Mouse (Mus musculus): ENCODE data around the gene Vac14. TPM values are rescaled to one million over a fixed set of nuclear protein-coding genes. Genes with fewer than 3 reads are reported as not detected.

The Vac14 gene
- total RNA-seq, 2 experiments from 2014 or later, result 12.5 to 15.4 TPM

- intact Hi-C loops (cut with DNase I; ENCODE audit: low total_unique reads), result loop anchor here (2.0 kb wide), 1 partner anchor 78 kb away; no protein-coding TSS in a partner anchor
- DNase-seq, result no peak
Measured at GRCm38 (mm10) chr8:110725084-110725838, 106.9 kb downstream of the Vac14 start.

GRCm38 (mm10) chr8:110726893-110727292, 108.5 kb downstream of the Vac14 start:
- DNase-seq, result peak; percentile 71
- intact Hi-C loops (cut with DNase I; ENCODE audit: low total_unique reads), result no loop called here

DNA sequence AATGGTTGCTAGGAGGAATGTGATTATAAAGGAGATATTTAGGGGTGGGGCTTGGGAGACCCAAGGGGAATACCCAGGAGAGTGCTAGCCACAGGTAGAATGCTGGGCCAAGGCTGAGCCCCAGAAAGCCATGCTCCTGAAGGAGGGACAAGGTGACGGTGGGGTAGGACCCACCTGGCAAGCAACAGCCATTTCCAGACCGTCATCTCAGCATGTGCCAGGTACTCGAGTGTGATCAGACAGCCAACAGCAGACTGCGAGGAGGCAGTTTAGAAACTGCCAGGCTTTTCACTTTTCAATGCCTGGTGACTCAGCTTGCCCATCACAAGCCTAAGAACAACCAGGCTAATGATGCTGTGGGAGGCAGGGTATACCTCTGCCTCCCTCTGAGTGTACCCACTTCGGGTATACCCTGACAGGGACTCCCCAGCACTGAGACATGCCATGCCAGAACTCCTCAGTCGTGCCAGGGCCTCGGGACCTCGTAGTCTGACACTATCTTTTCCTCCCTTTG, 113.0 kb downstream of the Vac14 start:
- DNase-seq, result no peak
- intact Hi-C loops (cut with DNase I; ENCODE audit: low total_unique reads), result no loop called here

- intact Hi-C loops (cut with DNase I; ENCODE audit: low total_unique reads), result no loop called here
- DNase-seq, result no peak
Measured at GRCm38 (mm10) chr8:110733036-110733435, 114.7 kb downstream of the Vac14 start.

GRCm38 (mm10) chr8:110738591-110739195, 120.3 kb downstream of the Vac14 start:
- DNase-seq, result no peak
- intact Hi-C loops (cut with DNase I; ENCODE audit: low total_unique reads), result no loop called here

GRCm38 (mm10) chr8:110740629-110741175, 122.3 kb downstream of the Vac14 start:
- DNase-seq, result no peak
- intact Hi-C loops (cut with DNase I; ENCODE audit: low total_unique reads), result no loop called here

GRCm38 (mm10) chr8:110741816-110742451, 123.5 kb downstream of the Vac14 start:
- intact Hi-C loops (cut with DNase I; ENCODE audit: low total_unique reads), result no loop called here
- DNase-seq, result no peak

GRCm38 (mm10) chr8:110742452-110742818, 124.0 kb downstream of the Vac14 start:
- no peak for DNase-seq
- intact Hi-C loops (cut with DNase I; ENCODE audit: low total_unique reads), result no loop called here

GRCm38 (mm10) chr8:110745162-110745561, 126.8 kb downstream of the Vac14 start:
- DNase-seq, result no peak
- intact Hi-C loops (cut with DNase I; ENCODE audit: low total_unique reads), result no loop called here

GRCm38 (mm10) chr8:110746661-110747060, 128.3 kb downstream of the Vac14 start:
- intact Hi-C loops (cut with DNase I; ENCODE audit: low total_unique reads), result no loop called here
- no peak for DNase-seq

- DNase-seq, result no peak
- intact Hi-C loops (cut with DNase I; ENCODE audit: low total_unique reads), result loop anchor here (5.0 to 10.0 kb wide), 2 partner anchors 93 to 335 kb away; no protein-coding TSS in a partner anchor
Measured at GRCm38 (mm10) chr8:110749500-110750170, 131.2 kb downstream of the Vac14 start.

DNA sequence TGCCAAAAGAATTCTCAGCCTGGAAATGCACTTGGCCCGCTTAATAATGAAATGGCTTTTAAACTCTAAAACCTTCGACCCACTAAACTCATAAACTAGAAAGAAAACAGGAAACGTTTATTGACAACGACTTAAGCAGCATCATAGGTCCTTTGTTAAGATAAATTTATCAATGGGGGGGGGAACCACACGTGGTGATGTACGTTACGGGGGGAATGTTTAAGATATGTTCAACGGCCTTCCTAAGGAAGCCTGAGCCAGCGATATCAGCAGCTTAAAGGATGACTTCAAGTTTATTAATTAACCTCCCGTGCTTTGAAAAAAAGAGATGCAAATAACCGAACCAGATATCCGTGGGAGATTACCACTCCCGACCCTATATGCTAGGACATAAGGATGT, 131.9 kb downstream of the Vac14 start:
- intact Hi-C loops (cut with DNase I; ENCODE audit: low total_unique reads), result loop anchor here (5.0 to 10.0 kb wide), 2 partner anchors 92 to 335 kb away; no protein-coding TSS in a partner anchor
- no peak for DNase-seq

DNA sequence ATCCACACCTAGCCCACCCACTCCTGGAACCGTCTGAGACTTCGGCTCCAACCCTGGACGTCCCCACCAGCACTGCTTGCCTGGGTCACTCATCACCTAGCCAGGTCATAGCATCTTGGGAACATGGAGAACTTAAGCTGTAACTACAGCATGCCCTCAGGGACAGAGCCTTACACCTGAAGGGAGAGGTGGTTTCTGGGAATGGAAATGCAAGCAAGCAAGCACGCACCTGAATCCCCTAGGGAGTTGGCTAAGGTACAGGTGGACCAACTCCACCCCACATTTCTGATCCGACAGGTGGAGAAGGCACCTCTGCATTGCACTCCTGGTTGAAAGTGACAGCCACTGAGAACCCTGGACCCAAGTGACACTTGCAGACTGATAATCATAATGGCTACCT, 133.1 kb downstream of the Vac14 start:
- intact Hi-C loops (cut with DNase I; ENCODE audit: low total_unique reads), result loop anchor here (5.0 to 10.0 kb wide), 2 partner anchors 91 to 333 kb away; no protein-coding TSS in a partner anchor
- DNase-seq, result no peak

- intact Hi-C loops (cut with DNase I; ENCODE audit: low total_unique reads), result loop anchor here (5.0 to 10.0 kb wide), 3 partner anchors 58 to 330 kb away; no protein-coding TSS in a partner anchor
- DNase-seq, result no peak
Measured at GRCm38 (mm10) chr8:110754713-110755112, 136.3 kb downstream of the Vac14 start.

DNA sequence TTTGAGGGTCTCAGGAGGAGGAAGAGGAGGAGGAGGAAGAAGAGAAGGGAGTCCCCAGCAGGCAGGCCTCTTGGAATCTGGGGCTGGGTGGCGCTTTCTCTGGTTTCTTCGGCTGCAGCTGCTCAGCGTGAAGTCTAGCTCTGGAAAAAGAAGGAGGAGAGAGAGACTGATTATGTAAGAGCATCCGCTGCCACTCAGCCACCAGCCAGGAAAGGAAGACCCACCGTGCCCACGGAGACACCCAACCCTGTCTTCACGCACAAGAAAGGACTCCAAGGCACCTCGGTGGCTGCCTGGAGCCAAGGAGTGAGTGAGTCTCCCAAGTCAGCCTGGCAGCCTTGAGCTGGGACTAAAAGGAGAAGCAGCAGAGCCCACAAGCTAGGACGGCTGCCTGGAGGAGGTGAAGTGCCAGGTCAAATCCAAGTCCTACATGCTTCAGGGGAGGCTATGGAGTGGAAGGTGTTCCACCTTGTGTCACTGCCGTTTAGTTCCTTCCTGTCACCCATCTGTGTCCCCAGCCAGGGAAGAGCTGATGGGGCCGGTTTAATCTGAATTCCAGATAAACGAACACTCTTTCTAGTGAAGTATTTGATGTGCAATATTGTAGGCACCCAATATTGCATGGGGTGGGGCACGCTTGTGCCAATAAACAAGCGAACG, 137.3 kb downstream of the Vac14 start:
- DNase-seq, result no peak
- intact Hi-C loops (cut with DNase I; ENCODE audit: low total_unique reads), result loop anchor here (5.0 to 10.0 kb wide), 2 partner anchors 57 to 329 kb away; no protein-coding TSS in a partner anchor

- no peak for DNase-seq
- intact Hi-C loops (cut with DNase I; ENCODE audit: low total_unique reads), result loop anchor here (5.0 to 10.0 kb wide), 2 partner anchors 56 to 329 kb away; no protein-coding TSS in a partner anchor
Measured at GRCm38 (mm10) chr8:110756196-110756595, 137.8 kb downstream of the Vac14 start.

- intact Hi-C loops (cut with DNase I; ENCODE audit: low total_unique reads), result no loop called here
- DNase-seq, result no peak
Measured at GRCm38 (mm10) chr8:110760280-110760940, 142.0 kb downstream of the Vac14 start.

DNA sequence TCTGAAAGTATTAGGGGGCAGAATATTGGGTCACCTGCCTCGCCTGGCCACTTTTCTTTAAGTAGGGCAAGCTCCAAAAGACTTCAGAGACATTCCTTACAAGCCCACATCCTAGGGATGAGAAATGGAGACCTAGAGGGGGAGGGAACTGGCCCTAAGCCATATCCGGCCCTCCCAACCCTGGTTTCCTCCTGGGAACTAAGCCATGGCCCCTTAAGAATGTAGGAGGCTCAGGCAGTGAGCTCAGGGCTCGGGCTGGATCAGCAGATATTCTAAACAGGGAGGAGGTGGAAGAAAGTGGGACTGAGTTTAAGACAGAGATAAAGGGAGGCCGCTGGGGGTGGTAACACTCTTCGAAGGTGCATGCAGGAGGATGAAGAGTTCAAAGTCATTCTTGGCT, 142.8 kb downstream of the Vac14 start:
- intact Hi-C loops (cut with DNase I; ENCODE audit: low total_unique reads), result no loop called here
- peak; percentile 56 for DNase-seq

All from gastrocnemius, postnatal 14 days (tissue).